Mouse (Mus musculus) forebrain, embryonic 15.5 days (tissue): ENCODE results near the gene Csnk1g2. TPM values are rescaled to one million over a fixed set of nuclear protein-coding genes. Genes with fewer than 3 reads are reported as not detected.
"Not testable (repeated sequence)": the region's sequence is repeated elsewhere in the genome, so short reads cannot be mapped to it uniquely, and the experiment has no call there.

Source experiments
- ATAC-seq: fragments of 200-750 bp; cut with Nextera tagmentation; replicated peaks from 2 replicates; pipeline ENCODE4 v1.8.0; 2017; ENCODE audit warnings: mild to moderate bottlenecking, moderate TSS enrichment, moderate library complexity
- H3K27ac ChIP-seq: fragments of 300-500 bp; sonication (generic); replicated peaks from 2 replicates; pipeline ENCODE4 v1.5.1; 2015; ENCODE audit warnings: mild to moderate bottlenecking, inconsistent platforms
- H3K27me3 ChIP-seq: fragments of 300-500 bp; sonication (generic); 2 replicates; pipeline ENCODE4 v1.6.1; 2015; ENCODE audit warnings: inconsistent platforms
- H3K36me3 ChIP-seq: fragments of 300-500 bp; sonication (generic); 2 replicates; pipeline ENCODE4 v1.6.1; 2015; ENCODE audit warnings: mild to moderate bottlenecking, inconsistent platforms
- H3K4me1 ChIP-seq: fragments of 300-500 bp; sonication (generic); 2 replicates; pipeline ENCODE4 v1.6.1; 2015; ENCODE audit warnings: inconsistent platforms
- H3K4me2 ChIP-seq: fragments of 300-500 bp; sonication (generic); replicated peaks from 2 replicates; pipeline ENCODE4 v1.6.1; 2015; ENCODE audit warnings: mild to moderate bottlenecking, inconsistent platforms
- H3K4me3 ChIP-seq: fragments of 300-500 bp; sonication (generic); 2 replicates; pipeline ENCODE4 v1.5.1; 2015; ENCODE audit warnings: mild to moderate bottlenecking, inconsistent platforms
- H3K9ac ChIP-seq: fragments of 300-500 bp; sonication (generic); replicated peaks from 2 replicates; pipeline ENCODE4 v1.6.1; 2015; ENCODE audit warnings: mild to moderate bottlenecking, inconsistent platforms
- H3K9me3 ChIP-seq: fragments of 300-500 bp; sonication (generic); 2 replicates; pipeline ENCODE4 v1.6.1; 2016; ENCODE audit warnings: inconsistent platforms
- WGBS: fragments of 180-500 bp; shearing (Covaris S2); methylation state at CpG from one replicate; pipeline ENCODE4 v1.1.7; 2015; ENCODE audit warnings: mixed read lengths; 5-methylcytosine and 5-hydroxymethylcytosine counted together
- polyA plus RNA-seq: library from polyadenylated mRNA; unstranded; fragments of >200 nt; fragmentation: Nextera tagmentation; extraction: Ambion mirVana; gene quantifications from 2 replicates; pipeline ENCODE4 v1.2.1, GENCODE M21; 2015

Gene Csnk1g2
- polyA plus RNA-seq, 1 experiment from 2014 or later, result 126 TPM

GRCm38 (mm10) chr10:80604988-80605387 lies 17.6 kb upstream of the Csnk1g2 start:
- WGBS, result 78% methylated on average over 2 of the region's 2 CpGs
- no peak overlapping the region for H3K4me2 ChIP-seq
- H3K27ac ChIP-seq, result no peak overlapping the region
- H3K4me3 ChIP-seq, result no peak overlapping the region
- H3K36me3 ChIP-seq, result peaks cover 34% of the 10 kb centered on the region
- H3K4me1 ChIP-seq, result peaks cover 20% of the 10 kb centered on the region
- no peaks in the 10 kb centered on the region for H3K9me3 ChIP-seq
- no peak for ATAC-seq
- no peaks in the 10 kb centered on the region for H3K27me3 ChIP-seq
- H3K9ac ChIP-seq, result no peak overlapping the region

DNA sequence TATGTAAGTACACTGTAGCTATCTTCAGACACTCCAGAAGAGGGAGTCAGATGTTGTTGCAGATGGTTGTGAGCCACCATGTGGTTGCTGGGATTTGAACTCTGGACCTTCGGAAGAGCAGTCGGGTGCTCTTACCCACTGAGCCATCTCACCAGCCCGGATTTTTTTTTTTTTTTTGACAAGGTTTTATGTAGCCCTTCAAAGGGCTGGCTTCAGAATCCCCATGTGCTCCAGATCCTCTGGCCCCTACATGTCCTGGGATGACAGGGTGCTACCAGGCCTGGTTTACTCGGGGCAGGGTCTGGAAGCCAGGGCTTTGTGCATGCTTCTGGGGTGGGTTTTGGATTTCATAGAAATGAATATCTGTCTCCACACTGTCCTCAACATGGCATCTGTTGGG lies 16.9 kb upstream of the Csnk1g2 start, which contains the start of gene Gm49322:
Gene Gm49322, plus strand, starts transcription at position 301 of the 400 bp plus-strand sequence.
- not testable (repeated sequence) for H3K4me3 ChIP-seq, H3K4me2 ChIP-seq, ATAC-seq, H3K9me3 ChIP-seq, H3K27me3 ChIP-seq, H3K9ac ChIP-seq, H3K27ac ChIP-seq
- H3K4me1 ChIP-seq, result peaks cover 20% of the 10 kb centered on the region
- H3K36me3 ChIP-seq, result peaks cover 34% of the 10 kb centered on the region
- WGBS, result 85% methylated on average over 4 of the region's 4 CpGs

GRCm38 (mm10) chr10:80606306-80606705 lies 16.3 kb upstream of the Csnk1g2 start:
- H3K4me1 ChIP-seq, result peaks cover 20% of the 10 kb centered on the region
- H3K9me3 ChIP-seq, result no peaks in the 10 kb centered on the region
- peaks cover 34% of the 10 kb centered on the region for H3K36me3 ChIP-seq
- ATAC-seq, result no peak
- H3K27ac ChIP-seq, result no peak overlapping the region
- no peak overlapping the region for H3K4me2 ChIP-seq
- H3K27me3 ChIP-seq, result no peaks in the 10 kb centered on the region
- no peak overlapping the region for H3K4me3 ChIP-seq
- no peak overlapping the region for H3K9ac ChIP-seq
- WGBS, result 92% methylated on average over 23 of the region's 23 CpGs

- H3K36me3 ChIP-seq, result peaks cover 35% of the 10 kb centered on the region
- 95% methylated on average over 34 of the region's 34 CpGs for WGBS
- no peak for ATAC-seq
Measured at GRCm38 (mm10) chr10:80606737-80607350, 15.8 kb upstream of the Csnk1g2 start.

DNA sequence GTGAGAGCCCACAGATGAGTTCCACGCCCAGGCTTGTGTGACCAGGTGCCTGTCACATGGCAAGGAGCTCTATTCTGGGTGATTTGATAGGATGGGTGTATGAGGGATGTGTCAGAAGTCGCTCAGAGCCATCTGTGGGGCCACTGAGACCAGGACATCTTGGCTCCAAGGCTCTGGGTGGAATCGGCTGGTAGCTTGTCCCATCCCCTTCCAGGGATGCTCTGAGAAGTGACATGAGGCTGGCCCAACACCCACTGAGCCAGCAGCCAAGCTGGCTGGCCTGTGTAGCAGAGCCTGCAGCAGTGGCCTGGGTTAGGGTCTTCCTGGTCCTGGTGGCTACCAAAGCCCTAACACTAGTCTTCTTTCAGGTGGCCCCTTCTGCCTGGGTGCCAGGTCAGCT lies 14.2 kb upstream of the Csnk1g2 start:
- Histone ChIP-seq H3K4me1 (peaks cover 12% of the 10 kb centered on the region), H3K4me2 (no peak overlapping the region), H3K36me3 (peaks cover 43% of the 10 kb centered on the region), H3K27me3 (no peaks in the 10 kb centered on the region), H3K4me3 (no peak overlapping the region), H3K27ac (no peak overlapping the region), H3K9ac (no peak overlapping the region), H3K9me3 (no peaks in the 10 kb centered on the region)
- 76% methylated on average over 3 of the region's 3 CpGs for WGBS
- no peak for ATAC-seq

More at GRCm38 (mm10) chr10:80606737-80607350, 15.8 kb upstream of the Csnk1g2 start:
- H3K4me3 ChIP-seq, result no peak overlapping the region
- H3K9ac ChIP-seq, result no peak overlapping the region
- H3K27me3 ChIP-seq, result no peaks in the 10 kb centered on the region
- no peaks in the 10 kb centered on the region for H3K9me3 ChIP-seq
- H3K4me1 ChIP-seq, result peaks cover 20% of the 10 kb centered on the region
- H3K27ac ChIP-seq, result no peak overlapping the region
- no peak overlapping the region for H3K4me2 ChIP-seq

DNA sequence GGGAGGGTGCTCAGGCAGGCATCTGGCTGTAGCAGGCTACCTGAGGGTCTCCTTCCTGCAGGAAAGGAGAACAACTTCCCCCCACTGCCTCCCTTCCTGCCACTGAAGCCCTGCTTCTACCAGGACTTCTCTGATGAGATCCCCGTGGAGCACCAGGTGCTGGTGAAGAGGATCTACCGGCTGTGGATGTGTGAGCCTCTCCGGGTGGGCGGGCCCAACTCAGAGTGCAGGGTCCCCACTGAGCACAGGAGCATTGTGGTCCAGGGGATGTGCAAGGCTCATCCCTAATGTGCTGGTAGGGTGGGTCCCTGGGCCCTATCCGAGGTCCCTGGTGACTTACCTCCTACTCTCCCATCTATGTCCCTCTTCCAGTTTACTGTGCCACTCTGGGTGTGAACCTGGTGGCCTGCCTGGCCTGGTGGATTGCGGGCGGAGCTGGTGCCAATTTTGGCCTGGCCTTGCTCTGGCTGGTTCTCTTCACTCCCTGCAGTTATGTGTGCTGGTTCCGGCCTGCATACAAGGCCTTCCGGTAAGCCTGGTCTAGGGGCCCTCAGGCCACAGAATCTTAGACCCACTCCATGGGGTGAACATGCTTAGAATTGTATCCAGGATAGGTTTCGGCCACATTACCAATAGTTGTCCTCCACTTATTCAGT lies 13.2 kb upstream of the Csnk1g2 start:
- Histone ChIP-seq H3K27ac (no peak overlapping the region), H3K9me3 (no peaks in the 10 kb centered on the region), H3K27me3 (no peaks in the 10 kb centered on the region), H3K4me3 (no peak overlapping the region), H3K9ac (no peak overlapping the region), H3K4me1 (peaks cover 3% of the 10 kb centered on the region), H3K36me3 (peaks cover 51% of the 10 kb centered on the region), H3K4me2 (no peak overlapping the region)
- 92% methylated on average over 10 of the region's 10 CpGs for WGBS
- ATAC-seq, result no peak

DNA sequence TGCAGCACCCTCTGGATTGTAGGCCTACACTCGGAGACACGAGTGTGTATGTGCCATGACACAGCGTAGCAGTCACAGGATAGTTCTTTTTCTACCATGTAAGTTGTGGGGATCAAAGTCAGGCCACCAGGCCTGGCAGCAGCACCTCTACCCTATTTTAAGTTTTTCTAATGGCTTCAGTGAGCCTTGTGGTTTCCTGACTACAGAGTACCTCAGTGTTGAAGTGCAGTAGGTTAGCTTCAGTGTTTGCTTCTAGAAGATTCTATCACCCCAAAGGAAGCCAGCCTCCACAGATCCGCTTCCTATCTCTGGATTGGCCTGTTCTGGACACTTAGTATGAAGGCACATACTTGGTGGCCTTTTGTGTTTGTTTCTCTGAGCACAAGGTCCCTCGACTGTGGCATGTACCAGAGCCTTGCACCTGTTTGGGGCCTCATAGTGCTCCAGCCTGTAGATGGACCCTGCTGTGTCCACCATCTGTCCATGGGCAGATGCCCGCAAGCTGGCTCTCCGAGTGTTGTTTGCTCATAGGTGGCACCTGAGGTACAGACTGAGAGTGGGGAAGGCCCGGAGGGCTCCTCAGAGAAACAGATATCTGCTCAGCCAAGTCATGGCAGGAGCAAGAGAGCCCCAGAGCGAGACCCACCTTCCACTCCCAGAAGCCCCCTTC lies 12.4 kb upstream of the Csnk1g2 start:
- H3K27me3 ChIP-seq, result no peaks in the 10 kb centered on the region
- 93% methylated on average over 9 of the region's 9 CpGs for WGBS
- H3K36me3 ChIP-seq, result peaks cover 59% of the 10 kb centered on the region
- H3K9ac ChIP-seq, result no peak overlapping the region
- ATAC-seq, result no peak
- H3K9me3 ChIP-seq, result no peaks in the 10 kb centered on the region
- no peak overlapping the region for H3K27ac ChIP-seq
- H3K4me2 ChIP-seq, result no peak overlapping the region
- no peaks in the 10 kb centered on the region for H3K4me1 ChIP-seq
- no peak overlapping the region for H3K4me3 ChIP-seq

- Histone ChIP-seq H3K4me1 (no peaks in the 10 kb centered on the region), H3K27ac (no peak overlapping the region), H3K9me3 (no peaks in the 10 kb centered on the region), H3K36me3 (peaks cover 66% of the 10 kb centered on the region), H3K9ac (no peak overlapping the region), H3K27me3 (no peaks in the 10 kb centered on the region), H3K4me3 (no peak overlapping the region), H3K4me2 (no peak overlapping the region)
- ATAC-seq, result no peak
- 81% methylated on average over 4 of the region's 4 CpGs for WGBS
Measured at GRCm38 (mm10) chr10:80611024-80611423, 11.6 kb upstream of the Csnk1g2 start.

DNA sequence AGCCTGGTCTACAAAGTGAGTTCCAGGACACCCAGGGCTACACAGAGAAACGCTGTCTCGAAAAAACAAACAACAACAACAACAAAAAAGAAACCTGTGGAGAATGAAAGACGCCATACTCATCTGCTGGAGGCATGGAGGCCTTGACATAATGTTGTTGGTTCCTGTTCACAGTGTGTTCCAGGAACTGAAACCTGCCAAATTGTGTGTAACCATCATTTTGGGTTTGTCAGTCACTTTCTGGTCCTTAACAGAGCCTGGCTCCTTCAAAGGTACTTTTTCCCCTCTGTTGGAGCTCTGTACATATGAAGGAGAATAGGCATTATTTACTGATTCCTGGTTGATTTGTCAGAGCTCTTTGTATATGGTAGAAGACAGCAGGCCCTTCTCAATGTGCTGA lies 10.7 kb upstream of the Csnk1g2 start:
- 90% methylated on average over 3 of the region's 3 CpGs for WGBS

GRCm38 (mm10) chr10:80613821-80614220 lies 8.8 kb upstream of the Csnk1g2 start:
- H3K27me3 ChIP-seq, result no peaks in the 10 kb centered on the region
- H3K4me3 ChIP-seq, result no peak overlapping the region
- no peak for ATAC-seq
- H3K9me3 ChIP-seq, result no peaks in the 10 kb centered on the region
- 83% methylated on average over 3 of the region's 3 CpGs for WGBS
- peaks cover 43% of the 10 kb centered on the region for H3K36me3 ChIP-seq
- H3K4me2 ChIP-seq, result no peak overlapping the region
- no peak overlapping the region for H3K9ac ChIP-seq
- no peak overlapping the region for H3K27ac ChIP-seq
- H3K4me1 ChIP-seq, result no peaks in the 10 kb centered on the region

More for the DNA sequence above, 10.7 kb upstream of the Csnk1g2 start:
- ATAC-seq, result no peak
- Histone ChIP-seq H3K9ac (no peak overlapping the region), H3K27me3 (no peaks in the 10 kb centered on the region), H3K4me2 (no peak overlapping the region), H3K36me3 (peaks cover 62% of the 10 kb centered on the region), H3K9me3 (no peaks in the 10 kb centered on the region), H3K27ac (no peak overlapping the region), H3K4me1 (no peaks in the 10 kb centered on the region), H3K4me3 (no peak overlapping the region)

DNA sequence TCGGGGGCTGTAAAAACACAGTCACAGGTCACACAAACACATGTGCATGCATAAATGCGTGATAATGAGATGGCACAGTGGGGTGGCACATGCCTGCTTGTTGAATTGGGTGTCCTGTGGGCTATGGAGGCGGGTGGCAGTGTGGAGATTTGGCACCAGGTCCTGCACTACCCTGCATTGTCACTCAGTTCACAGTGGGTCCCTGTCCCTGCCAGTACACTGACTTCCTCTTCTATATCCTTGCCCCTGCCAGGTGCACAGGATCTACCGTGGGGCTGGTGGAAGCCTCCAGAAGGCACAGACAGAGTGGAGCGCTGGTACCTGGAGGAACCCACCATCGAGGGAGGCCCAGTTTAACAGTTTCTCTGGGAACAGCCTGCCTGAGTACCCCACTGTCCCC lies 8.3 kb upstream of the Csnk1g2 start:
- Histone ChIP-seq H3K27me3 (no peaks in the 10 kb centered on the region), H3K4me1 (no peaks in the 10 kb centered on the region), H3K27ac (no peak overlapping the region), H3K9ac (no peak overlapping the region), H3K36me3 (peaks cover 38% of the 10 kb centered on the region), H3K9me3 (no peaks in the 10 kb centered on the region), H3K4me3 (no peak overlapping the region), H3K4me2 (no peak overlapping the region)
- ATAC-seq, result no peak
- WGBS, result 87% methylated on average over 6 of the region's 6 CpGs

- H3K9ac ChIP-seq, result no peak overlapping the region
- H3K4me2 ChIP-seq, result no peak overlapping the region
- peaks cover 26% of the 10 kb centered on the region for H3K36me3 ChIP-seq
- H3K9me3 ChIP-seq, result no peaks in the 10 kb centered on the region
- WGBS, result 81% methylated on average over 9 of the region's 9 CpGs
- H3K4me1 ChIP-seq, result peaks cover 9% of the 10 kb centered on the region
- H3K4me3 ChIP-seq, result no peak overlapping the region
- ATAC-seq, result no peak
- H3K27ac ChIP-seq, result no peak overlapping the region
- H3K27me3 ChIP-seq, result no peaks in the 10 kb centered on the region
Measured at GRCm38 (mm10) chr10:80618181-80618580, 4.5 kb upstream of the Csnk1g2 start.
